Mouse (Mus musculus) lung, adult 2 months (tissue): ENCODE data around the gene Gm30191.

Source experiments
- CTCF ChIP-seq: fragments of 200-500 bp; IDR thresholded peaks from 2 replicates; pipeline ENCODE4 v1.5.1; 2011; ENCODE audit warnings: mild to moderate bottlenecking, low read length, control low read depth; ENCODE audit not compliant: insufficient read depth
- POLR2A ChIP-seq: fragments of 200-500 bp; IDR thresholded peaks from 2 replicates; pipeline ENCODE4 v1.6.1; 2011; ENCODE audit warnings: low read depth, mild to moderate bottlenecking, control low read depth, low read length, borderline replicate concordance; ENCODE audit errors: extremely low read depth

DNA sequence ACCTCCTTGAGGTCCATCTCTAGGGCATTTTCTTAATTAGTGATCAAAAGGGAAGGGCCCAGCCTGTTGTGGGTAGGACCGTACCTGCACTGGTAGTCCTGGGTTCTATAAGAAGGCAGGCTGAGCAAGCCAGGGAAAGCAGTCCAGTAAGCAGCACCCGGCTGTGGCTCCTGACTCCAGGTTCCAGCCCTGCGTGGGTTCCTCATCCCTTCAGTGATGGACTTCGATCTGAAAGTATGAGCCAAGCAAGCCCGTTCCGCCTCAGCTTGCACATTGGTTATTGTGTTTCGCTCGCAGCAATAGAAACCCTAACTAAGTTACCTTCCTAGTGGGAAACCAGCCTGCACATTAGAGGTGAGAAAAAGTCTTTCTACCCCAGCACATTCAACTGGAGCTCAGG, 50.6 kb downstream of the Gm30191 start:
- TF ChIP-seq CTCF (no peak), POLR2A (no peak)
